Mouse (Mus musculus) left cerebral cortex, postnatal 25 days (tissue): ENCODE results near the gene Ncstn. TPM values are rescaled to one million over a fixed set of nuclear protein-coding genes. Genes with fewer than 3 reads are reported as not detected.

Source experiments
- DNase-seq, 2 experiments: peaks; one replicate each; pipeline ENCODE4 v3.0.0; 2022; ENCODE audit warnings: low spot score in 2 of 2, mixed read lengths in 1 of 2
- intact Hi-C: fragments of 180-260 bp; cut with DNase I; formaldehyde crosslinking; loops from one replicate; pipeline ENCODE4 v1.15.1; 2025
- total RNA-seq, 2 experiments: library from RNA; stranded (reverse); gene quantifications; 2 replicates each; pipeline ENCODE4 v1.2.3; 2021

The Ncstn gene
- total RNA-seq, 2 experiments from 2014 or later = 68.3 to 70.8 TPM

DNA sequence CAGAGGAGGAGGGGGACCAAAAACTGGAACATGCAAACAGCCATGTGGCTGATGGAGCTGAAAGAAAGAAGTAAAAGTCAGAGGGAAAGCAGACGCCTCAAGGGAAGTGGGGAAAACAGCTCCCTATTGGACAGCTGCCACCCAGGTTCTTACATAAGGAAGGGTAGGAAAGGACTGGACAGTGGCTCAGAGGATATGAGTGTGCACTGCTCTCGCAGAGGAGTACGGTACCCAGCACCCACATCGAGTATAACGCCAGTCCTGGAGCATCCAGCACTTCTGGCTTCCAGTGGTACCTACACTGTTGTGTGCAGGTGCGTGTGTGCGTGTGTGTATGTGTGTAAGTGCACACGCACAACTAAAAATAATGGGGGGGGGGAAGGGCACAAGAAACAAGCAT, 36.2 kb downstream of the Ncstn start:
- intact Hi-C loops = loop anchor here (5.0 kb wide), 2 partner anchors 81 to 266 kb away; partner anchors contain the start of gene Pex19
- no peak for DNase-seq

DNA sequence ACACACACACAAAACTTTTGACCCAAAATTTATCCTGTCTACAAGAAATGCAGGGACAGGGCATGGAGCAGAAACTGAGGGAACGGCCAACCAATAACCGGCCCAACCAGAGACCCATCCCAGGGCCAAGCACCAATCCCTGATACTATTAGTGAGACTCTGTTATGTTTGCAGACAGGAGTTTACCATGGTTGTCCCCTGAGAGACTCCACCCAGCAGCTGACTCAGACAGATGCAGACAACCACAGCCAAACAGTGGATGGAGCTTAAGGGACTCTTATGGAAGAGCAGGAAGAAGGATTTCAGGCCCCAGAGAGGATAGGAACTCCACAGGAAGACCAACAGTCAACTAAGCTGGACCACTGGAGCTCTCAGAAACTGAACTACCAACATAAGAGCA, 52.7 kb downstream of the Ncstn start:
- DNase-seq = no peak
- intact Hi-C loops = no loop called here

DNA sequence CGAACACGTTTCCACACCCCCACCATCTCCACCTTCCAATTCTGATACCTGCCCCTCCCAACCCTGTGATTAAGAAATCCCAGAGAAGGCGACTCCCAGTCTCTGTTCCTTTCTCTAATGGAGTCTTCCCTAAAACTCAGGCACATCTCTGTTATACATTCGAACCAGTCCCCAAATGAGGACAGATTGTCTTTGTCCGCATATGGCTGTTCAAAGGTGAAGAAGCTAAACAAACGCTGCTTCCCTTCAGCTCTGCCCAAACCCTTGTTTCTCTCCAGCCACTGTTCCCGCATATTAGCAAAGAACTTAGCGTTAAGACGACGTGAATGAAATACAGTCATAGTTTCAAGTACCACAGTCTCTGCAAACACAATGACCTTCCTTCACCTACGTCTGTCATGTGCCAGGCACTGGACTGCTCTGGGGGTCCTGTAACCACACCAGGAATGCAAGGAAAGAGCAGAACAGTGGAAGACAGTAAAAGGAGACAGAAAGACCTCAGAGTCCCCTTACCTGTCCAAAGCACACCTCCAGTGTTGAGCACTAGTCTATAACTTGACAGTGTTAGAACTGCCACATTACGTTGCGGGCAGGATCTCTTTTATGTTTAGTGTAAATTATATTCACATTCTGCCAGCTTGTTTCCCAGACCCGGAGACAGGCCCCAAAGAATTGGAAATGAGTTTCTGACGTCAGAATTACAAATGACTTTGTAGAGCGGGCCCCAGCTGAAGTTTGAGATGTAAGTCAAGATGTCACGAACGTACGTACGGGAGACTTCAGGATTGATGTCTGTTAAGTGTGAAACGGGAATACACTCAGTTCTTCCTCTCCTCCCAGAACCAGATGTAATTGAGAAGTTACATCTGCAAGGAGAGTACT, 54.0 kb downstream of the Ncstn start, which contains the start of gene Vangl2:
Vangl2 (minus strand) TSS at position 51 of the 882 bp plus-strand sequence.
- intact Hi-C loops = no loop called here
- no peak for DNase-seq

DNA sequence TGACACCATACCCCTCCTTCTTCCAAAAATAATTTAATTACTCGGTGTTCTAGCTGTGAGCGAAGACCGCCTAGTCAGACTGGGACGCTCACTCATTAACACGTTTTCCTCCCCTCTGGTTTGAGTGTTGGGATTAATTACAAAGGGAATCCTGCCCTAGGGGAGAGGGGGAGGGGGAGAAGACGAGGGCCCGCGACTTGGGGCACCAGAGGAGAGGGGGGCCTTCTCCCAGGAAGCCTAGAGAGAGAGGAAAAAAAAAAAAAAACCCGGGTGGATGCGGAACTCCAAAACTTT, 54.8 kb downstream of the Ncstn start:
- intact Hi-C loops = no loop called here
- no peak for DNase-seq

DNA sequence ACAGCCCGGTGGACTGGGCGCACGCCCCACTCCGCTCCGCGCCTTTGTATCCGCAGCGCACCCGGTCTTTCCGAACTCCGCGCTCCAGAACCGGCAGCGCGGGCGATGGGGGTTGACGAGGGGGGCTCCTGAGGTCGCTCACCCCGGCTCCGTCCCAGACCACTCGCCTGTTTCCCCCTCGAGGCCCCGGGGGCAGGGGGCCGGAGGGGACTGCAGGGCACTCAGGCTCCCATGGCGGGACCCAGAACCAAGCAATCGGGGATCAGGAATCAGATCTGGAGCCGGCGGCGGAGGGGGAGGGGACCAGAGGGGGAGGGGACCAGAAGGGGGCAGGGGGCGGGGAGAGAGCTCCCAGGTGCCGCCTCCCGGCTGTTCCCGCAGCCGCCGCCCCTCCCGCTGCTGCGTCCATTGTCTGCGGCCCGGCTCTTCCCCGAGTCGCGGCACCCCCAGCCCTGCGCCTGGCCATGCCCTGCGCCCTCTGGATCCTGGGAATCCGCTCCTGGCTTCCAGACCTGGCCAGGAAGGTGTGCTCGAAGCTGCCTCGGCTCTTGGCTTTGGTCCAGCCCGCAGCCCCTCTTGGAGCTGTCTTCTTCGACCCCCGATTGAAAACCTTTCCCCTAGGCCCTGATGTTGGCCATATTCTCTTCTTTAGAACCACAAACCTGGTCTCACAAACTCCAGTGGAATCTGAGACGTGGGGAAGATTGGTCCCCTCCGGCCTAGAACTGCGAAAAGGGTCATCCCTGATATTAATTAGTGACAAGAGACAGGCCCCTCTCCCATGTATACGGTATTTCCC, 55.4 kb downstream of the Ncstn start:
- intact Hi-C loops = no loop called here
- DNase-seq = peak; percentile 61 to 82

DNA sequence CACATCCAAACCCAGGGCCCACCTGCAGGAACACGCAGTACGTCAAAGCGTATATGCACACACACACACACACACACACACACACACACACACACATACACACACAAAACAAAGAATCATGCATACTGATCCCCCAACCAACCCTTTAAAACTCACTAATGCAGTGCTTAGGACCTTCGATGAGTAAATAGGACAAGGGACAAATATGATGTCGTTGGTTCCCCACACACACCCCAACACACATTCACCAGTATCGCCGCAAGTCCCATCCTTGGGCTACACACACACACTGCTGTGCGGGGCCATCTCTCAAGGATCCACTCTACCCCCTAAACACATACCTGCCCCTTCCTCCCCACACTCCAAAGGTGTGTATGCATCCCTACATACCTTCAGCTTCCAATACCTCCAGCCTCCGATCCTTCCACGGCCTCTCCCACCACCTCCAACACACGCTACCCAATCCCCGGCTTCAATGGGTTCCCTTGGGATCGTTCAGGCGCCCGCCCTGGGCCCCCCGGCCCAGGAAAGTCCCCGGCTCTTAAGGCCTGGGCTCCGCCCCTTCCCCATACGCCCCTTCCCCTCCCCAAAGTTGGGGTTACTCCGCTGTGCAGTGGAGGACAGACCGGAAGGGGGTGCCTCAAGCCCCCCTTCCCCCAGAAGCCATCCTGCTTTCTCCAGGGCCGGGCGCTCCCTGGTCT, 56.2 kb downstream of the Ncstn start:
- DNase-seq = peak in 1 of 2 experiments; percentile 35
- intact Hi-C loops = no loop called here

DNA sequence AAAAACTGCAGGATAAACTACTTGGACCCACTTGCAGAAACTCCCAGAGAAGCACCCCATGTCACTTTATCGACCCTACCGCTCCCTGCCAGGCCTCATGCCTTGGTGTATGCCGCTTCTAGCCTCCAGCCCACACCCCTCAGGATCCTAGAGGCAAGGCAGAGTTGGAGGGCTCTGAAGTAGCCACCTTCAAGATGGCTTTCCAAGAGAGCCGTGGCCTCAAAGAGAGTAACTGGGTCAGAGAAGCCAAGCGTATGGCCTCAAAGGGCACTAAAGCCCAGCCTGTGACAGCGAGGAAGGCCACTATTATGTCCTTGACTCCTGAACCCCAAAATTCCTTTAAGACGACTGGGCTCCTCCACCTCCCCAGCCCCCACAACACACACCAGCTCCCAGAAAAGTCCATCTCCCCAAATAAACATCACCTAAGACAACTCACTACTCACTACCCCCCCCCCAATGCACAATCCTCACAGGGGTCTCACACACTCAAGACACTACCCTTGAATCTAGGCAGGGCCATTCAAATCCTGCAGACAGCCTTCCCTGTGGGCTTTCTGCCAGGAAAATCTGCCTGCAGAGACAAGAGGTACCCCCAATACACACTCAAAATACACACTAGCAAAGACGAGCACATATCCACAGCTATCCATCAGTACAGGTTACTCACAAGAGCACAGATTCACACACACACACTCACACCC, 57.2 kb downstream of the Ncstn start:
- intact Hi-C loops = no loop called here
- no peak for DNase-seq

DNA sequence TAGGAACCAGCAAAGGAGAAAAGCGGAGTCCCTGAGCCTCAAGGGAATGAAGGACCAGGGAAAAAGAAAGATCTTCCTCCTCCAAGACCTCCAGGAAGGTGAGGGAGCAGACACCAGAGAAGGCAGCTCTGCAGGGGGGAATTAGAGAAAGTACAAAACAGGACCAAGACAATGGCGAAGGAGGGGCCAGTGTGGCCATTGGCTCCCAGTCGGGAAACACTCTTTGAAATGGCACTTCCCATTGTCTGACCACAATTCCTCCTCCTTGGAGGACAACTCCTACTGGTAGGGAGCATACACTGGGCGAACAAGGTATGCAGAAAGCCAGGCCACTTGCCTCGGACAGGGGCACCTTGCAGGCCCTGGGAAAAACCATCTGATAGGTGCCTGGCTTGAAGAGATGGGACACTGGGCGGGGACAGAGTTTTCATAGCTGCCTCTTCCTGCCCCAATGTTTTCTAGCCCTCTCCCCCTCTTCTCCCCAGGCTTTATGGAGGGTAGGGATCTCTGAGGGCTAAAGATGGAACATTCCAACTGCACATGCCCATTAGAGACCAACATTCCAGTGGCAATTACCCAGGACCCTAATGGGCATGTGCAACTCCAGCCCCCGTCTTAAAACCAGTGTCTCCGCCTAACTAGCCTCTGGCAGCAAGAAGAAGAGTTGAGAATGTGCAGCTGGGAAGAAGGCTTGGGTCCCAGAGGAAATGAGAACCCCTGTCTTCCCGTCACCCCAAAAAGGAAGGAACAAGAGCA, 58.3 kb downstream of the Ncstn start:
- intact Hi-C loops = no loop called here
- no peak for DNase-seq

DNA sequence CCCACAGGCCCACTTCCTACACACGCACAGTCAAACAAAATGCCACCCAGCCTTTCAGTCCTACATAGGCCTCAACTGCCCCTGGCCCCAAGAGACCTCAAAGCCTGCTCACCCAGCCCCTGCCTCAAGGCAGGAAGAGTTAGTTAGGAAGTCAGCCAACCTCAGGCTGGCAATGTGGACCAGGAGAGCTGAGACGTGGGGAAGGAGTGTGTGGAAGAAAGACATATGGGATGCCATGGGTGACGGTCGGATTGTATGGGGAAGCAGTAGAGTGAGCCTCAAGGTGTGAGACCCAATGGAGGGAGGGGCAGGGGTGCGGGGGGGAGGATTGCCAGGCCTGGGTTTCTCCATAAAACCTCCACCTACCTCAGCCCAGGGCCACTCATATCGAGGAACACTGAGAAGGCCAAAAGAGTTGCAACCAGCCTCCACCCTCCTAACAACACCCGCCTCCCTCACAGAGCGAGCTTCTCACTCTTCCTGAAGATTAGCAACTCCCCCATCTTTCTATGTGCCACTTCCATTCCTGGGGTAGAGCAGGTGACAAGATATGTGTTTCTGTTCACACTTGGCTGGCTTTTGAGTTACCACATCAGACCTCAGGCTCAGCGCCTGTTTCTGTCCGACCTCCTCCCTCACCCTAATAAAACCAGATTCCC, 62.6 kb downstream of the Ncstn start:
- DNase-seq = peak in 1 of 2 experiments; percentile 74
- intact Hi-C loops = no loop called here

DNA sequence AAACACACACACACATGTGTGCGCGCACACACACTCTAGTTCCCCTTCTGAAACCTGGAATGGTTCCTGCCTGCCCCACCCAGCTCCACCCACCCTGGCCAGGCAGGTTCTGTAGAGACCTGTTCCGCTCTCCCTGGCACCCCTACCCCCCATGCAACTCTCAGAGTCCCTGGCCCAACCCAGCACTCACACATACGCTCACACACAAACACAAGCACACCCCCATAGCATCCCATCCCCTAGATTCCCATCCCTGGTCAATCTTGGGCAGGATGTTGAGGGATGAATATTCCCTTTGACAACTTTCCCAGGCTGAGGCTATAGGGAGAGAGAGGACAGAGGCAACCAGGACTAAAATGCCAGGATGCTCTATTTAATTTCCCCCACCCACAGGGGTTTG, 63.3 kb downstream of the Ncstn start:
- no peak for DNase-seq
- intact Hi-C loops = no loop called here

DNA sequence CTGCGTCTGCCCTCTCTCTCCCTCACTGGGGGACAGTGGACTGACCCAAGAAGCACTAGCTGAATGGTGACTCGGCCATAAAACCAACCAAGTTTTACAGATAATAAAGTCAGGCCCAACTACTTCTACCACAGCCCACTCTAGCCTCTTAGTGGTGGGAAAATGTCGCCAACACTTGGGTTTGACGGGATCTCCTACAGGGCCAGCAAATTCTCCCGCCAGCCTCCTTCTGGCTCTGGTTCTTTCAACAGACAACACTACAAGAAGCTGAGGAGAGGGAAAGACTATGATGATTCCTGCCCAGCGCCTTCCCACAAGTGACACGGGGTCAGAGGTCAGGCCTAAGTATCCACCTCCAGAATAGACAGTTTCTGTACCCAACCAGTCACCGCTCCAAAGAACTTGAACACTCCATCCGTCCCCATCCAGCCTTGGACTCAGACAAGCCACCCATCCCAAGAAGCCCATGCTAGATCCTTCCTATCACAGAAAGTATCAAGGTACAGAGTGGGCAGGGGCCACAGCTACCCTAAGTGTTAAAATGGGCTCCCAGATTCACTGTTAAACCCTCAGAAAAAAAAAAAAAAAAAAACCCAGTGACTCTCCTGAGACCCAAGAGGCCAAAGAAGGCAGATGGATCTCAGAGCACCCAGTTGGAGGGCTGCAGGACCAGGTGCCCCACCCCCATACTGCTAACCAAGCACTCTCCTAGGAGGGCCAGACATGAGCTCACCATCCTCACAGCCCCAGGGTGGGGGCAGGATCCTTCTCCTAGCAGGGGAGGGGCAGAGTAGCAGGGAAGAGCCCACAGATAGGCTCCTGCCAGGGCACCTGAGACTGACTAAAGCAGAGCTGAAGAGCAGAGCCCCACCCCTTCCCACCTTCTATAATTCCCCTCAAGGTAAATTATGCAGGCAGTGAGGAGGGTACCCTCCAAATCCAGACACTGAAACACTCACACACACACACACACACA, 64.0 kb downstream of the Ncstn start:
- no peak for DNase-seq

DNA sequence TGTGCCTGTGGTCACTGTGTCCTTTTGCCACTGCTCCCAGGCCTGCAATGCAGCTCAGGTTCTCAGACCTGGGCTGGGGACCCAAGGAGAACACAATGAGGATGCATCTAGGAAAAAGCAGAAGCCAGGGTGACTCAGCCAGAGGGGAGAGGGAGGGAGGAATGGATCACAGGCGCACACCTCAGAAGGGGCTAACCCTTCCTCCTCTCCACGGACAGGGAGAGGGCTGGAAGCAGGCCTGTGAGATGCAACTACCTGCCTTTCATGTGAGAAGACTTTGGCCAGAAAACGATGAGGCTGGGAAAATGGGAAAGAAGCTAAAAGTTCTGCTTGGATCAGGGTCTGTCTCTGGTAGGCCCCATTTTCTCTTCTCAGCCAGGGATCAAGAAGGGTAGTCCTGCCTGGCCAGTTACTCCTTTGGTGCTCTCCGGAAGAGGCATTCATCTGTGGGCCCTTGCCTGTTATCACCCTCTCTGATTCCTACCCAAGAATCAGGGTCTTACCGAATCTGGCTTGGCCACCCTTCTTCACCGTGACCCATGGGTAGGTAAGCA, 65.0 kb downstream of the Ncstn start:
- intact Hi-C loops = no loop called here
- no peak for DNase-seq

More for the DNA sequence above, 64.0 kb downstream of the Ncstn start:
- intact Hi-C loops = no loop called here

DNA sequence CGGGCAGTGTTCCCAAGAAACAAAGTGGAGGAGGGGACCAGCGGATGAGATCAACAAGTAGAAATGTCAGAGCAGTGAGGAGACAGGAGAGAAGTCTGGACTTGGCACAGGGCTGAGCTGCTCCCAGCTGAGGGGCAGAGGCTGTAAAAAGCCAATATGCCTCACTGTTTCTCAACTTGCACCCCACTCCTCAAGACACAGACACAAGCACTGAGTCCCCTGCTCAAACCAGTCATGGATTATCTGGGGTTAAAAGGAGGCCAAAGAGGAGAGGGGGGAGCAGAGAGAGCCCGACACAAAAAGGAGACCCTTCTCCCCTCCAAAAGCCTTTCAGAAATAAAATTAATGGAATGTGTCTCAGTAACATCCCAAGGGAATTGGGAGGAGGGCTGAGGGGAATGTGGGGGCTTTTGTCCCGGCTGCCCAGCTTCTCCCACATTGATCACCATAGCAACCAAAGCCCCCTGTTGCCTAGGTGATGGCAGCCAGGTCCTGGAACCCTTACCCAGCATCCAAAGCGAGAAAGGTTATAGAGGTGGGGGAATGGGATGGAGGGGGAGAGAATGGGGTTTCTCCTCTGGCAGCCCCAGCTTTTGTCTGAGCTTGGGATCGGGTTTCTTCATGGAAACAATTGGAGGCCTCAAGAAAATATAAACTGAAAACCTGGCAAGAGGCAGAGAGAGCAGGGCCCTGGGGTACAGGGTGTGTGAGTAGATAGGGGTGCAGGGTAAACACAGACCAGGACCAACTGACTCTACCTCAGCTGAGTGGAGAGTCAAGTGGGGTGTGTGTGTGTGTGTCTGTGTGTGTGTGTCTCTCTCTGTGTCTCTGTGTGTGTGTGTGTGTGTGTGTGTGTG, 65.7 kb downstream of the Ncstn start:
- intact Hi-C loops = no loop called here

DNA sequence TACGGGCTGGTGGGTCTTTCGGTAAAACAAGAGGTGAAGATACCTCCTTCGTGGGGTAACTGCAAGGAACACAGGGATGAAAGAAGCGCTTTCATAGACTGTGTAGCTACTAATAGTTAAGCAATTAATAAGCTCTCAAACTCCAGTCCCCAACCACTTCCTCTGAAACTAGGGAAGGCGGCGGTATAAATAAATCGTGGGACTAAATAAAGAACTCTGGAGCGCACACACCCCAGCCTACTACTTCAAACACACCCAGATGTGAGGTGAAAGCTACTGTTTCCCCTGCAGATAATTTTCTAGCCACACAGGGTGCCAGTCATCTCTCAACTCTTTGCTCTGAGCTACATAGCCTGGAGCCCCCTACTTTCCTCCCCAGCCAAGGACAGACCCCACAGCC, 66.6 kb downstream of the Ncstn start:
- intact Hi-C loops = no loop called here
- peak in 1 of 2 experiments; percentile 48 for DNase-seq

More for the DNA sequence above, 65.7 kb downstream of the Ncstn start:
- DNase-seq = no peak
